Mouse (Mus musculus): ENCODE measurements around the gene Jup. TPM values are rescaled to one million over a fixed set of nuclear protein-coding genes. Genes with fewer than 3 reads are reported as not detected.

Jup gene
- total RNA-seq, 2 experiments from 2014 or later = 81.4 to 90.0 TPM

DNA sequence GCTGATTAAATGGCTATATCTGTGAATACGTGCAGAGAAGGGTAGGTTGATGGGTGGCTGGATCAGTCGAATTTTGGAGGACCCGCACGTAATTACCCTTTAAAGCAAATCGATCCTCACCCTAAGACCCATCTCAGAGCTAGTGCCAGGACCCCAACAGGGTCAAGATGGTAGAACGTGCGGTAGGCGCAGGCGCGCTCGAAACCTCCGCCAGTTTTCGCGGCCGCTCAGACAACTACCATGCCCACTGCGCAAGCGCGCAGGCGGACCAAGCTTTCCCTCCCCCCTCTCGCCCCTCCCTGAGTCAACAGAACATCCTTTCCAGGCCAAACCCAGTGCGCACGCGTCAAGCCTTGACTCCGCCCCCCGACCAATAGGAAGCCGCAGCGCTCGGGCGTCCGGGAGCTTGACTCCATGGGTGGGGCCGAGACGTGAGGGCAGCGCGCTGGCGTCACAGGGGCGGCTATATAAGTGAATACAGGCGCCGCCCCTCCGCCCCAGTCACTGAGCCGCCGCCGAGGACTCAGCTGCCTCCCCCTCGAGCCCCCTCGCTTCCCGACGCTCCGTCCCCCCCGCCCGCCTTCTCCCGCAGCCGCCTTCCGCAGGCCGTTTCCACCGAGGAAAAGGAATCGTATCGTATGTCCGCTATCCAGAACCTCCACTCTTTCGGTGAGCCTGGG is 77.9 kb downstream of the Jup start, which contains the start of gene Eif1:
TSS of gene Eif1 (plus strand) at position 394 of the 680 bp plus-strand sequence.
- peak; percentile 100 for DNase-seq

Small RNA genes lying within 50 kb of the gene (microRNA-seq; reads per million reads assigned to microRNA genes)
- gene Gm27374 = 0 reads per million in 2 experiments

Other genes with a start within 250 kb of the Jup start
- 1 to 10 TPM in 1 of 2 experiments, under 1 TPM in 1; 0.45 to 1.4 TPM for gene Krt19, start 249.1 kb downstream of the Jup start, total RNA-seq (2021)
- not detected for gene Krt9, start 204.5 kb downstream of the Jup start, total RNA-seq (2021)
- gene Krt14, start 190.2 kb downstream of the Jup start, total RNA-seq (2021) = not detected
- gene Krt16, start 148.9 kb downstream of the Jup start, total RNA-seq (2021) = not detected
- gene Krt17, start 136.7 kb downstream of the Jup start, total RNA-seq (2021) = under 1 TPM in 1 of 2 experiments, not detected in 1; 0.14 TPM
- gene Krt42, start 127.9 kb downstream of the Jup start, total RNA-seq (2021) = not detected
- 100 to 1,000 TPM; 838 to 840 TPM for gene Eif1, start 77.9 kb downstream of the Jup start, total RNA-seq (2021)
- gene Gast, start 63.4 kb downstream of the Jup start, total RNA-seq (2021) = not detected
- 1 to 10 TPM in 1 of 2 experiments, under 1 TPM in 1; 0.73 to 1.3 TPM for gene Hap1, start 41.6 kb downstream of the Jup start, total RNA-seq (2021)
- gene P3h4, start 17.1 kb upstream of the Jup start, total RNA-seq (2021) = 10 to 100 TPM; 15.4 to 22.8 TPM
- gene Fkbp10, start 17.9 kb upstream of the Jup start, total RNA-seq (2021) = 10 to 100 TPM; 46.6 to 65.6 TPM
- 10 to 100 TPM; 19.3 to 24.4 TPM for gene Nt5c3b, start 44.0 kb upstream of the Jup start, total RNA-seq (2021)
- gene Klhl10, start 44.2 kb upstream of the Jup start, total RNA-seq (2021) = under 1 TPM; 0.38 to 0.63 TPM
- 10 to 100 TPM in 1 of 2 experiments, 1 to 10 TPM in 1; 8.0 to 12.9 TPM for gene Klhl11, start 75.0 kb upstream of the Jup start, total RNA-seq (2021)
- gene Acly, start 130.2 kb upstream of the Jup start, total RNA-seq (2021) = 10 to 100 TPM; 26.6 to 34.6 TPM
- gene Ttc25, start 147.8 kb upstream of the Jup start, total RNA-seq (2021) = under 1 TPM; 0.14 to 0.16 TPM
- 10 to 100 TPM; 26.0 to 33.6 TPM for gene Cnp, start 177.1 kb upstream of the Jup start, total RNA-seq (2021)
- 10 to 100 TPM; 29.1 to 30.1 TPM for gene Nkiras2, start 221.5 kb upstream of the Jup start, total RNA-seq (2021)
- gene Dnajc7, start 222.4 kb upstream of the Jup start, total RNA-seq (2021) = 100 to 1,000 TPM; 191 to 195 TPM

Data from gastrocnemius, postnatal 10 days (tissue).